Mouse (Mus musculus) lung, embryonic 14.5 days (tissue): ENCODE data around the gene Hist1h2bc. TPM values are rescaled to one million over a fixed set of nuclear protein-coding genes. Genes with fewer than 3 reads are reported as not detected.

ENCODE experiments used
- ATAC-seq: fragments of 200-750 bp; cut with Nextera tagmentation; 2 replicates; pipeline ENCODE4 v1.8.0; 2017; ENCODE audit warnings: mild to moderate bottlenecking, moderate TSS enrichment, moderate library complexity; ENCODE audit not compliant: insufficient read depth
- DNase-seq: peaks from one replicate; pipeline ENCODE4 v3.0.0-alpha.2; 2015
- H3K27ac ChIP-seq: fragments of 300-500 bp; sonication (generic); 2 replicates; pipeline ENCODE4 v1.5.1; 2014; ENCODE audit warnings: low read depth, mild to moderate bottlenecking, moderate library complexity
- H3K27me3 ChIP-seq: fragments of 300-500 bp; sonication (generic); 2 replicates; pipeline ENCODE4 v1.6.1; 2014; ENCODE audit warnings: low read length, control low read depth; ENCODE audit not compliant: insufficient read depth
- H3K36me3 ChIP-seq: fragments of 300-500 bp; sonication (generic); 2 replicates; pipeline ENCODE4 v1.6.1; 2014; ENCODE audit warnings: control low read depth; ENCODE audit not compliant: insufficient read depth
- H3K4me1 ChIP-seq: fragments of 300-500 bp; sonication (generic); 2 replicates; pipeline ENCODE4 v1.6.1; 2014; ENCODE audit warnings: antibody characterized with exemption, control low read depth; ENCODE audit not compliant: insufficient read depth
- H3K4me2 ChIP-seq: fragments of 300-500 bp; sonication (generic); 2 replicates; pipeline ENCODE4 v1.6.1; 2014; ENCODE audit warnings: mild to moderate bottlenecking
- H3K4me3 ChIP-seq: fragments of 300-500 bp; sonication (generic); 2 replicates; pipeline ENCODE4 v1.5.1; 2014; ENCODE audit warnings: low read depth, low read length
- H3K9ac ChIP-seq: fragments of 300-500 bp; sonication (generic); 2 replicates; pipeline ENCODE4 v1.6.1; 2014
- H3K9me3 ChIP-seq: fragments of 300-500 bp; sonication (generic); 2 replicates; pipeline ENCODE4 v1.6.1; 2016; ENCODE audit warnings: low read depth, low read length, control low read depth
- CTCF ChIP-seq: IDR thresholded peaks from 2 replicates; pipeline ENCODE4 v1.5.1; 2016; ENCODE audit warnings: antibody characterized with exemption, low read depth
- WGBS: fragments of 180-500 bp; shearing (Covaris S2); extraction: QIAGEN DNeasy Blood & Tissue Kit; methylation state at CpG from one replicate; pipeline ENCODE4 v1.1.7; 2014; 5-methylcytosine and 5-hydroxymethylcytosine counted together
- polyA plus RNA-seq: library from polyadenylated mRNA; unstranded; fragments of >200 nt; fragmentation: Nextera tagmentation; extraction: Ambion mirVana; gene quantifications from 2 replicates; pipeline ENCODE4 v1.2.1, GENCODE M21; 2014

Hist1h2bc gene
- polyA plus RNA-seq, 1 experiment from 2014 or later: 52.9 TPM

- Histone ChIP-seq H3K27me3 (no peaks in the 10 kb centered on the region), H3K27ac (no peak overlapping the region), H3K9ac (no peak overlapping the region), H3K4me2 (no peak overlapping the region), H3K4me1 (peaks cover 4% of the 10 kb centered on the region; the same call in 1 of the 2 replicates), H3K9me3 (no peaks in the 10 kb centered on the region), H3K4me3 (no peak overlapping the region), H3K36me3 (0 out of 2 replicates have a peak, but pooled peaks cover 4% of the 10 kb centered on the region)
- WGBS: 90% methylated on average over 9 of the region's 9 CpGs
- DNase-seq: no peak
- ATAC-seq: no peak
- no peak for TF ChIP-seq CTCF
Observed at GRCm38 (mm10) chr13:23694956-23695355, 11.0 kb downstream of the Hist1h2bc start.

GRCm38 (mm10) chr13:23695514-23695913, 11.5 kb downstream of the Hist1h2bc start, which contains the start of gene Hist1h1t:
TSS of gene Hist1h1t (plus strand) at chr13:23695814.
- TF ChIP-seq CTCF: no peak
- no peaks in the 10 kb centered on the region for H3K9me3 ChIP-seq
- no peak for DNase-seq
- no peak within 1 kb of the TSS for H3K4me3 ChIP-seq
- ATAC-seq: no peak
- H3K27ac ChIP-seq: peak within 1 kb of the TSS; percentile 73
- no peaks in the 10 kb centered on the region for H3K27me3 ChIP-seq
- H3K36me3 ChIP-seq: 0 out of 2 replicates have a peak, but pooled peaks cover 4% of the 10 kb centered on the region
- H3K9ac ChIP-seq: no peak within 1 kb of the TSS
- H3K4me1 ChIP-seq: peaks cover 4% of the 10 kb centered on the region; the same call in 1 of the 2 replicates
- WGBS: 47% methylated on average over 13 of the region's 13 CpGs
- H3K4me2 ChIP-seq: peak within 1 kb of the TSS; percentile 28

GRCm38 (mm10) chr13:23696061-23696474, 12.1 kb downstream of the Hist1h2bc start:
- peak overlapping the region; percentile 73 for H3K27ac ChIP-seq

GRCm38 (mm10) chr13:23697491-23698299, 13.7 kb downstream of the Hist1h2bc start:
- Histone ChIP-seq H3K4me1 (peaks cover 4% of the 10 kb centered on the region; the same call in 1 of the 2 replicates), H3K9ac (peak overlapping the region; percentile 69), H3K36me3 (no peaks in the 10 kb centered on the region), H3K27me3 (no peaks in the 10 kb centered on the region), H3K9me3 (no peaks in the 10 kb centered on the region), H3K4me2 (peak overlapping the region; percentile 74), H3K27ac (peak overlapping the region; percentile 97), H3K4me3 (peak overlapping the region; percentile 48)
- peak; percentile 77 for TF ChIP-seq CTCF
- DNase-seq (peak; percentile 93), ATAC-seq (peak; percentile 77)
- under 1% methylated on average over 22 of the region's 32 CpGs for WGBS

More at GRCm38 (mm10) chr13:23696061-23696474, 12.1 kb downstream of the Hist1h2bc start:
- H3K4me2 ChIP-seq: peak overlapping the region; percentile 28
- peaks cover 4% of the 10 kb centered on the region; the same call in 1 of the 2 replicates for H3K4me1 ChIP-seq
- H3K4me3 ChIP-seq: no peak overlapping the region
- 0 out of 2 replicates have a peak, but pooled peaks cover under 1% of the 10 kb centered on the region for H3K36me3 ChIP-seq
- no peak for TF ChIP-seq CTCF
- H3K27me3 ChIP-seq: no peaks in the 10 kb centered on the region
- WGBS: 53% methylated on average over 15 of the region's 15 CpGs
- DNase-seq: no peak
- no peaks in the 10 kb centered on the region for H3K9me3 ChIP-seq
- no peak overlapping the region for H3K9ac ChIP-seq
- no peak for ATAC-seq

- Histone ChIP-seq H3K4me3 (peak within 1 kb of the TSS; percentile 48), H3K4me2 (peak within 1 kb of the TSS; percentile 74), H3K9me3 (no peaks in the 10 kb centered on the region), H3K27me3 (no peaks in the 10 kb centered on the region), H3K4me1 (peaks cover 4% of the 10 kb centered on the region; the same call in 1 of the 2 replicates), H3K36me3 (no peaks in the 10 kb centered on the region), H3K9ac (peak within 1 kb of the TSS; percentile 69), H3K27ac (peak within 1 kb of the TSS; percentile 97)
- TF ChIP-seq CTCF: peak; percentile 33
- ATAC-seq: peak; percentile 97
- under 1% methylated on average over 22 of the region's 22 CpGs for WGBS
- DNase-seq: peak; percentile 100
Observed at GRCm38 (mm10) chr13:23698300-23698693, 14.3 kb downstream of the Hist1h2bc start, which contains the start of gene Hist1h4c. TSS of gene Hist1h4c (minus strand) at chr13:23698454.

- Histone ChIP-seq H3K4me3 (no peak overlapping the region), H3K9me3 (no peaks in the 10 kb centered on the region), H3K27me3 (no peaks in the 10 kb centered on the region), H3K4me2 (peak overlapping the region; percentile 49), H3K4me1 (peaks cover 4% of the 10 kb centered on the region; the same call in 1 of the 2 replicates), H3K9ac (no peak overlapping the region), H3K36me3 (no peaks in the 10 kb centered on the region), H3K27ac (peak overlapping the region; percentile 97)
- TF ChIP-seq CTCF: no peak
- DNase-seq (no peak), ATAC-seq (no peak)
- WGBS: 53% methylated on average over 6 of the region's 6 CpGs
Observed at GRCm38 (mm10) chr13:23698996-23699395, 15.0 kb downstream of the Hist1h2bc start.

GRCm38 (mm10) chr13:23699767-23700166, 15.8 kb downstream of the Hist1h2bc start:
- no peak overlapping the region for H3K4me2 ChIP-seq
- no peak; the same call in 1 of the 2 replicates for TF ChIP-seq CTCF
- H3K4me1 ChIP-seq: peaks cover 4% of the 10 kb centered on the region; the same call in 1 of the 2 replicates
- H3K4me3 ChIP-seq: no peak overlapping the region
- no peak overlapping the region for H3K9ac ChIP-seq
- H3K27ac ChIP-seq: no peak overlapping the region
- no peaks in the 10 kb centered on the region for H3K27me3 ChIP-seq
- no peaks in the 10 kb centered on the region for H3K36me3 ChIP-seq
- 59% methylated on average over 3 of the region's 3 CpGs for WGBS
- DNase-seq: no peak
- H3K9me3 ChIP-seq: no peaks in the 10 kb centered on the region
- ATAC-seq: no peak
